Mouse (Mus musculus) MEL (cell line): ENCODE data around the gene Cox8c. TPM values are rescaled to one million over a fixed set of nuclear protein-coding genes. Genes with fewer than 3 reads are reported as not detected.

Experiments used
- DNase-seq: peaks from one replicate; pipeline ENCODE4 v3.0.0; 2011; ENCODE audit warnings: low read depth, low spot score
- H3K27ac ChIP-seq: 2 replicates; pipeline ENCODE4 v1.5.1; 2012; ENCODE audit warnings: low read depth, mild to moderate bottlenecking, control low read depth, low read length, moderate library complexity; ENCODE audit not compliant: control insufficient read depth
- H3K27me3 ChIP-seq, 2 experiments: fragments of 150-350 bp in 1 of 2; sonication (generic) in 1 of 2; 2 replicates each; pipeline ENCODE4 v1.6.1; 2012; ENCODE audit warnings: low read length in 2 of 2, mild to moderate bottlenecking in 2 of 2, improper control_type of control experiment in 1 of 2, moderate library complexity in 1 of 2; ENCODE audit not compliant: insufficient read depth in 2 of 2, control insufficient read depth in 1 of 2
- H3K36me3 ChIP-seq, 2 experiments: 2 replicates each; pipeline ENCODE4 v1.6.1; 2012 to 2014; ENCODE audit warnings: low read length in 2 of 2, improper control_type of control experiment in 1 of 2, inconsistent platforms in 1 of 2, mild to moderate bottlenecking in 1 of 2; ENCODE audit not compliant: insufficient read depth in 2 of 2, control insufficient read depth in 1 of 2
- H3K4me1 ChIP-seq, 2 experiments: fragments of 150-350 bp in 1 of 2; sonication (generic) in 1 of 2; 2 replicates each; pipeline ENCODE4 v1.6.1; 2012; ENCODE audit warnings: low read length in 2 of 2, improper control_type of control experiment in 1 of 2, mild to moderate bottlenecking in 1 of 2; ENCODE audit not compliant: insufficient read depth in 2 of 2, control insufficient read depth in 1 of 2
- H3K4me3 ChIP-seq, 2 experiments: fragments of 150-350 bp in 1 of 2; sonication (generic) in 1 of 2; 2 replicates each; pipeline ENCODE4 v1.5.1; 2012; ENCODE audit warnings: low read depth in 2 of 2, low read length in 2 of 2, mild to moderate bottlenecking in 2 of 2, moderate library complexity in 2 of 2, control low read depth in 1 of 2, improper control_type of control experiment in 1 of 2; ENCODE audit not compliant: control insufficient read depth in 1 of 2, insufficient read depth in 1 of 2
- H3K79me2 ChIP-seq: 2 replicates; pipeline ENCODE4 v1.6.1; 2012; ENCODE audit warnings: mild to moderate bottlenecking, low read length, moderate library complexity; ENCODE audit not compliant: control insufficient read depth, poor library complexity, insufficient read depth
- H3K9ac ChIP-seq: 2 replicates; pipeline ENCODE4 v1.6.1; 2012; ENCODE audit warnings: low read depth, mild to moderate bottlenecking, control low read depth, low read length, moderate library complexity; ENCODE audit not compliant: control insufficient read depth, poor library complexity, severe bottlenecking
- H3K9me3 ChIP-seq: fragments of 150-350 bp; sonication (generic); replicated peaks from 2 replicates; pipeline ENCODE4 v1.6.1; 2012; ENCODE audit warnings: mild to moderate bottlenecking, low read length, improper control_type of control experiment, moderate library complexity; ENCODE audit not compliant: insufficient read depth
- BHLHE40 ChIP-seq: IDR thresholded peaks from 2 replicates; pipeline ENCODE4 v1.6.1; 2012; ENCODE audit warnings: low read depth, mild to moderate bottlenecking, inconsistent platforms, low read length, improper control_type of control experiment, borderline replicate concordance
- CHD1 ChIP-seq: IDR thresholded peaks from 2 replicates; pipeline ENCODE4 v1.6.1; 2012; ENCODE audit warnings: low read depth, mild to moderate bottlenecking, inconsistent platforms, low read length, improper control_type of control experiment
- CHD2 ChIP-seq: IDR thresholded peaks from 2 replicates; pipeline ENCODE4 v1.6.1; 2011; ENCODE audit warnings: low read length, improper control_type of control experiment
- CTCF ChIP-seq, 3 experiments: IDR thresholded peaks in 2 of 3; conservative IDR thresholded peaks in 1 of 3; 2 replicates each; pipeline ENCODE4 v1.5.1; 2011 to 2012; ENCODE audit warnings: low read length in 3 of 3, low read depth in 2 of 3, mild to moderate bottlenecking in 2 of 3, improper control_type of control experiment in 1 of 3, inconsistent platforms in 1 of 3, mixed read lengths in 1 of 3, moderate library complexity in 1 of 3; ENCODE audit not compliant: control insufficient read depth in 1 of 3, insufficient read depth in 1 of 3, poor library complexity in 1 of 3, severe bottlenecking in 1 of 3
- EP300 ChIP-seq, 2 experiments: IDR thresholded peaks; 2 replicates each; pipeline ENCODE4 v1.6.1; 2011; ENCODE audit warnings: improper control_type of control experiment in 2 of 2, low read length in 2 of 2, low read depth in 1 of 2, mild to moderate bottlenecking in 1 of 2
- HCFC1 ChIP-seq: IDR thresholded peaks from 2 replicates; pipeline ENCODE4 v1.6.1; 2012; ENCODE audit warnings: low read depth, mild to moderate bottlenecking, inconsistent platforms, low read length, improper control_type of control experiment, moderate library complexity
- JUND ChIP-seq: IDR thresholded peaks from 2 replicates; pipeline ENCODE4 v1.6.1; 2011; ENCODE audit warnings: low read depth, mild to moderate bottlenecking, improper control_type of control experiment, low read length
- KAT2A ChIP-seq: conservative IDR thresholded peaks from 2 replicates; pipeline ENCODE4 v1.6.1; 2012; ENCODE audit warnings: low read depth, low read length, improper control_type of control experiment, inconsistent platforms
- MAFK ChIP-seq: IDR thresholded peaks from 2 replicates; pipeline ENCODE4 v1.6.1; 2011; ENCODE audit warnings: low read depth, mild to moderate bottlenecking, low read length, improper control_type of control experiment, borderline replicate concordance
- MAZ ChIP-seq: IDR thresholded peaks from 2 replicates; pipeline ENCODE4 v1.6.1; 2012; ENCODE audit warnings: low read depth, mild to moderate bottlenecking, inconsistent platforms, low read length, improper control_type of control experiment
- MXI1 ChIP-seq: IDR thresholded peaks from 2 replicates; pipeline ENCODE4 v1.6.1; 2011; ENCODE audit warnings: mild to moderate bottlenecking, low read depth, low read length, improper control_type of control experiment
- MYC ChIP-seq: IDR thresholded peaks from 2 replicates; pipeline ENCODE4 v1.6.1; 2011; ENCODE audit warnings: low read depth, mild to moderate bottlenecking, low read length, improper control_type of control experiment, moderate library complexity
- POLR2A ChIP-seq, 2 experiments: IDR thresholded peaks; 2 replicates each; pipeline ENCODE4 v1.6.1; 2011 to 2012; ENCODE audit warnings: low read length in 2 of 2, mild to moderate bottlenecking in 2 of 2, control low read depth in 1 of 2, improper control_type of control experiment in 1 of 2, low read depth in 1 of 2, moderate library complexity in 1 of 2; ENCODE audit not compliant: control insufficient read depth in 1 of 2, insufficient read depth in 1 of 2, poor library complexity in 1 of 2
- POLR2AphosphoS2 ChIP-seq: IDR thresholded peaks from 2 replicates; pipeline ENCODE4 v1.6.1; 2011; ENCODE audit warnings: low read length, improper control_type of control experiment
- RAD21 ChIP-seq: IDR thresholded peaks from 2 replicates; pipeline ENCODE4 v1.6.1; 2011; ENCODE audit warnings: mild to moderate bottlenecking, low read depth, low read length, improper control_type of control experiment
- SIN3A ChIP-seq: IDR thresholded peaks from 2 replicates; pipeline ENCODE4 v1.6.1; 2012; ENCODE audit warnings: low read length, improper control_type of control experiment, inconsistent platforms
- TBP ChIP-seq: IDR thresholded peaks from 2 replicates; pipeline ENCODE4 v1.8.0; 2011; ENCODE audit warnings: low read depth, low read length, improper control_type of control experiment
- TCF12 ChIP-seq: IDR thresholded peaks from 2 replicates; pipeline ENCODE4 v1.6.1; 2014; ENCODE audit warnings: low read depth, mild to moderate bottlenecking, inconsistent platforms, low read length, improper control_type of control experiment, moderate library complexity
- UBTF ChIP-seq: IDR thresholded peaks from 2 replicates; pipeline ENCODE4 v1.6.1; 2012; ENCODE audit warnings: low read depth, mild to moderate bottlenecking, inconsistent platforms, low read length, improper control_type of control experiment, moderate library complexity, borderline replicate concordance; ENCODE audit not compliant: insufficient read depth
- USF1 ChIP-seq: IDR thresholded peaks from 2 replicates; pipeline ENCODE4 v1.6.1; 2014; ENCODE audit warnings: low read depth, mild to moderate bottlenecking, inconsistent platforms, low read length, improper control_type of control experiment, moderate library complexity
- USF2 ChIP-seq, 2 experiments: IDR thresholded peaks; 2 replicates each; pipeline ENCODE4 v1.6.1; 2011 to 2012; ENCODE audit warnings: improper control_type of control experiment in 2 of 2, low read length in 2 of 2, borderline replicate concordance in 1 of 2, inconsistent platforms in 1 of 2, low read depth in 1 of 2, mild to moderate bottlenecking in 1 of 2; ENCODE audit not compliant: insufficient read depth in 1 of 2
- ZKSCAN1 ChIP-seq: IDR thresholded peaks from 2 replicates; pipeline ENCODE4 v1.6.1; 2012; ENCODE audit warnings: low read depth, mild to moderate bottlenecking, inconsistent platforms, low read length, improper control_type of control experiment, moderate library complexity
- ZMIZ1 ChIP-seq: IDR thresholded peaks from 2 replicates; pipeline ENCODE4 v1.6.1; 2012; ENCODE audit warnings: low read depth, mild to moderate bottlenecking, inconsistent platforms, low read length, improper control_type of control experiment, moderate library complexity
- ZNF384 ChIP-seq: IDR thresholded peaks from 2 replicates; pipeline ENCODE4 v1.6.1; 2012; ENCODE audit warnings: low read depth, mild to moderate bottlenecking, inconsistent platforms, low read length, improper control_type of control experiment
- polyA plus RNA-seq, 2 experiments: library from polyadenylated mRNA; stranded (reverse) in 1 of 2; unstranded in 1 of 2; fragments of >175 nt in 1 of 2; fragments of >200 nt in 1 of 2; gene quantifications; 2 replicates each; pipeline versions ENCODE4 v1.2.1 to v1.2.4; 2012; ENCODE audit warnings: low replicate concordance in 2 of 2, low read depth in 1 of 2; ENCODE audit not compliant: insufficient read length in 2 of 2, insufficient read depth in 1 of 2, missing spikeins in 1 of 2
- total RNA-seq: library from RNA; depleted of rRNA; stranded (reverse); fragments of 300-350 nt; gene quantifications from 2 replicates; pipeline ENCODE4 v1.2.3, GENCODE M21; 2012

Cox8c gene
- total and polyA plus RNA-seq, 3 experiments: not detected

DNA sequence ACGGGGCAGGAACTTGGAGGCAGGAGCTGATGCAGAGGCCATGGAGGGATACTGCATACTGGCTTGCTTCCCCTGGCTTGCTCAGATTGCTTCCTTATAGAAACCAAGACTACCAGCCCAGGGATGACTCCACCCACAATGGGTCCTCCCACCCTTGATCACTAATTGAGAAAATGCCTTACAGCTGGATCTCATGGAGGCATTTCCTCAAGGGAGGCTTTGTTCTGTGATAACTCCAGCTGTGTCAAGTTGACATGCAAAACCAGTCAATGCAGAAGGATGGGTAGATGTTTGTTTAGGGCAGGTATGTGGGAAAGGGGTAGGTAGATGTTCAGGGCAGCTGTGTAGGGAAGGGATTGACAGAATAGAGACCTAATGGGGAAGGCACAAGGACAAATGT is 31.2 kb downstream of the Cox8c start:
- H3K4me3 ChIP-seq: no peak overlapping the region
- no peak overlapping the region for H3K9ac ChIP-seq
- no peak for DNase-seq
- no peaks in the 10 kb centered on the region; a peak in 1 of 4 replicates for H3K27me3 ChIP-seq
- no peaks in the 10 kb centered on the region for H3K79me2 ChIP-seq
- no peaks in the 10 kb centered on the region for H3K4me1 ChIP-seq
- no peak for TF ChIP-seq HCFC1
- TF ChIP-seq TBP: no peak
- TF ChIP-seq JUND: no peak
- no peak for TF ChIP-seq MXI1
- no peak for TF ChIP-seq TCF12
- TF ChIP-seq CTCF (IDR thresholded peaks at IDR 0.05 in 2 of 3, conservative IDR thresholded peaks at IDR 0.05 in 1 of 3; ENCODE audit: control insufficient read depth in 1 of 3, insufficient read depth in 1 of 3, low read depth in 2 of 3, low read length in 3 of 3, poor library complexity in 1 of 3, severe bottlenecking in 1 of 3): no peak
- no peak for TF ChIP-seq RAD21
- H3K36me3 ChIP-seq: no peaks in the 10 kb centered on the region
- no peak overlapping the region for H3K27ac ChIP-seq
- no peaks in the 10 kb centered on the region for H3K9me3 ChIP-seq

DNA sequence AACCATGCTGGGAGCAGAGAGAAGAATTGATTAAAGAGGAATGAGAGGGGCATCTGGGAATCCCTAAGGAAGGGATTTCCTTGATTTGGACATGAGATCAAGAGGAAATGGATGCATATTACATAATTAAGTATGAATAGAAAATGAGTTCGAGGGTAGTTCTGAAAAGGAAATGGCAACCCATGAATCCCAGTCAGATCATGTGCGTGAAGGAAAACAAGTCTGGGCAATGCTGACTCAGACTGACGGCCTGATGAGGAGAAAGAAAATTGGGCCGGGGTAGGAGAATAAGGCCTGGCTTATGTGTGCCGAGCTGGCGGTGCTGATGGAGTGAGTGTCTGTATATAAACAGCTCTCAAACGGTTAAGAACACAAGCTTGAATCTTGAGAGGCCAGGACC is 31.7 kb downstream of the Cox8c start:
- Histone ChIP-seq H3K36me3 (no peaks in the 10 kb centered on the region), H3K27ac (no peak overlapping the region), H3K27me3 (no peaks in the 10 kb centered on the region; a peak in 1 of 4 replicates), H3K9ac (no peak overlapping the region), H3K4me1 (no peaks in the 10 kb centered on the region), H3K9me3 (no peaks in the 10 kb centered on the region), H3K4me3 (no peak overlapping the region)
- no peak for DNase-seq
- TF ChIP-seq POLR2AphosphoS2 (no peak), SIN3A (no peak), ZMIZ1 (no peak), TBP (no peak), USF2 (IDR thresholded peaks at IDR 0.05; ENCODE audit: borderline replicate concordance in 1 of 2, insufficient read depth in 1 of 2, low read depth in 1 of 2, low read length in 2 of 2) (no peak), UBTF (no peak), USF1 (no peak), BHLHE40 (no peak), ZNF384 (no peak), CHD1 (no peak), POLR2A (IDR thresholded peaks at IDR 0.05; ENCODE audit: control insufficient read depth in 1 of 2, insufficient read depth in 1 of 2, low read depth in 1 of 2, low read length in 2 of 2, poor library complexity in 1 of 2) (no peak), CHD2 (no peak), ZKSCAN1 (no peak), MYC (no peak), HCFC1 (no peak), EP300 (IDR thresholded peaks at IDR 0.05; ENCODE audit: low read depth in 1 of 2, low read length in 2 of 2) (no peak), MAZ (no peak), KAT2A (no peak), RAD21 (no peak), MAFK (no peak)
- TF ChIP-seq, all 39 proteins: peak for 0
- H3K79me2 ChIP-seq: no peaks in the 10 kb centered on the region
